Mouse (Mus musculus) erythroid progenitor cell, adult 5-6 weeks (primary cell): ENCODE results near the gene Pgap1. TPM values are rescaled to one million over a fixed set of nuclear protein-coding genes. Genes with fewer than 3 reads are reported as not detected.

Source experiments
- ATAC-seq: replicated peaks from 2 replicates; pipeline ENCODE4 v1.8.0; 2016; ENCODE audit warnings: moderate number of reproducible peaks, mild to moderate bottlenecking, moderate TSS enrichment, inconsistent platforms; ENCODE audit not compliant: poor library complexity, low FRiP score, severe bottlenecking
- total RNA-seq, 2 experiments: library from RNA; stranded (forward) in 1 of 2; stranded (reverse) in 1 of 2; fragments of 150-400 nt in 1 of 2; fragments of 186-747, 209-891 nt in 1 of 2; gene quantifications; 2 replicates each; pipeline versions ENCODE4 v1.2.3 to v1.2.4; 2015 to 2017; ENCODE audit warnings: low replicate concordance in 2 of 2

Gene Pgap1
- total RNA-seq (2015; ENCODE audit: low replicate concordance) (2.5 and 9.2 TPM in 2 replicates), total RNA-seq (2017; ENCODE audit: low replicate concordance) (1.2 and 2.6 TPM in 2 replicates)

DNA sequence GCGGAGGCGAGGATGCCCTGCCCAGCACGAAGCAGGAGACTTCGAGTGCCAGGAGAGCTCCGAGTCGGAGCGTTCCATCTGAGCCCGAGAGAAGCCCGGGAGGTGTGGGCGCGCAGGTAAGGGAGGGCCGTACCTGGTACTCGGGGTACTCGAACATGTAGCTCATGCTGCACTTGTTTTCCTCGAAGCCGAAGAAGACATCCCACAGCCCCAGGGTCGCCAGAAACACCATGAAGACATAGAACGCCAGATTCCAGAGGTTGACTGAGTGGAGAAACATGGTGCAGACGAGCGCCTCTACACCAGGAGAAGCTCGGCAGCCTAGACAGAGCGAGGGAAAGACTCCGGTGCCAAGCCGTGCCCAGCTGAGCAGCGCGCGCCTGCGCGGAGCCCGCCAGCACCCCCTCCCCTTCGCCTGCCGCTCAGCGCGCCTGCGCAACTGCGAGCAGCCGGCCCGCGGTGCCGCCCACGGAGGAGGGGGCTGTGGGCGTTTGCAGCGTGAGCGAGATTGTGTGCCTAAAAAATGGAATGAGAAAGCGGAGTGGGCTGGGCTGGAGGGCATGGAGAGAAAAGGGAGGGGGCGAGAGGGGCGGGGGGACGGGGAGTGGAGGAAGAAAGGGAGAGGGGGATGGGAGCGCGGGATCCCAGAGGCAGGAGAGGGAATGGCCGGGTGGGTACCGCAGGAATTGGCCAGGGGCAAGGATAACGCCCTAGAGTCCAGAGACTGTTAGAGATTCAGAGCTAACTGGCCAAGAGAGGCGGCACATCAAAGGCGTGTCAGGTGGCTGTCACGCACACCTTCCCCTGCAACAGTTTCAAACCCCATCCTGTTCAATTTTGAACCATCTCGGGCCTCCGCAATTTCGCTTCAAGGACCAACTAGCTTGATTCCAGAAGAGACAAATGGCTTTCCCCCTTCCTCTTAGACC is at the start of gene Pgap1:
TSS of gene Pgap1 (minus strand) at position 384 of the 929 bp plus-strand sequence.
- no peak for ATAC-seq

DNA sequence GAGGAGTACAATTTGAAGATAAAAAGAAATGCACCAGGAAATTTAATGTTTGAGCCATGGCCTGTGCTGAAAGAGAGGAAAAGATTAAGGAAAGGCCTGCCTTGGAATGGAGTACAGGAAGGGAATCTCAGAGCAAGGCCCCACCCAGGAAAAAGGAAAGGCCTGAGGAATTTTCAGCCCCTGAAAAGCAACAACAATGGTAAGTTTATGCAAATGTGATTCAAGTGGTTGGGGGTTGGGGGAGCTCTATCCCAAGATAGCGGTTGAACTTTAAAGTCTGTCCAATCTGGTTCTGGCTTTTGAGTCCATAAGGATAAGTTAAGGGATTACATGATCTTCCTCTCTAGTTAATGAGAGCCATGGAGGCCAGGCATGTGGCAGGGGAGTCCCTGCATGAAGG is 49.5 kb upstream of the Pgap1 start:
- ATAC-seq, result no peak

DNA sequence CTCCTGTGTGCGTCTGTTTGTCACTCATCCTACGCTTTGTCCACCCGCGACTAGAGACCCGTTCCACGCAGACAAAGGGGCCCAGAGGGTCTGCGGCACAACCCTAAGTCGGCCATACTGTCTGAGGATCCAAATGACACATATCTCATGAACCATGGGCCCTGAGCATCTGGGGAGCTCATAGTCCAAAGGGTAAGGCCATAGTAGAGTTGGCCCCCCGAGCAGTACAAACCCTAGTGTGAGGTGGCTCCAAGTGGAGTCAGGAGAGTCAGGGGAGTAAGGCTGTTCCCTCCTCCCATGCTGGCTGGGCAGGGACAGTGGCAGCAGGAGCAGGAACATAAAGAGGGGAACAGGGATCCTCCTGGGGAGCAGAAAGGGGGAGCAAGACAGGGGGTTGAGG is 44.2 kb upstream of the Pgap1 start:
- ATAC-seq, result no peak

DNA sequence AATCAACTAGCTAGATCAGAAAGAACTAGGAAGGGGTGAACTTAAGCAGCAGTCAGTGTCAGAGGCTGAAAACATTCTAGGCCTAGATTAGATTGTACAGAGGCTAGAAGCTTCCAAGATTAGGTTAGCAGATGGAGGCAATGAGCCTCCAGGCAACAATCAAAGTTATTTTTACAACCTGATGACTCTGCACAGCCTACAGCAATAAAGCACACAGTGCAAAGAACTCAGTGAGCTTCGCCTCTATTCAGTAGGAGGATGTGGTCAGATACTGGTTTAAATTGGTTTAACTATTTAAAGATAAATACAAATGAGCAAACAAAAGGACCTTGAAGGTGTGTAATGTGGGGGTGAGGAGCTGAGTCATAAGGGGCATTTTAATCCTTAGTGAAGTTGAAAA is 42.8 kb upstream of the Pgap1 start:
- no peak for ATAC-seq

DNA sequence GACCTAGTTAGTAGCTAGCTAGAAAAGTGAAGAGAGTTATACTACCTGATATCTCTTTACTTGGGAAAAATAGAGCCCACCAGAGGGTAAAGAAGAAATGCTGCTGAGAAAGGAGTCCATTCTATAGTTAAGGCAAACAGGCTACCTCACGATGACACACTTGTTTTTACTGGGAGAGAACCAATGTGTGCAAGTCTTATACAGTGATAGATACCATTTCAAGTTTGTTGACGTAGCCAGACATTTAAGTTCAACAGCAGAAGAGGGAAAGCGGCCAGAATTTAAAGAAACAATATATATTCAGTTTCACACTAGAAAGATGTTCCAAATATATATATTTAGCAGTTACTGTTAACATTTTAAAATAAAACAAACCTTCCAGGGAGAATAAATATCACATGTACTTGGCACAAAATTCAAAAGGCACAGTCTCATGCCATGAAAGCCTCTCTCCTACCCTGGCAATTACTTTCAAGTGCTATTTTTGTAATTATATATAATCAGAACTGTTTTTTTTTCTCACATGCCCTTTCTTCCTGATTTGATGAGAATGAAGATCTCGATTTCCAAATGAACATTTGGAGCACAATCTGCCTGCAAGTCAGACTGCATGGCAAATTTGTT is 40.2 kb upstream of the Pgap1 start:
- ATAC-seq, result no peak

DNA sequence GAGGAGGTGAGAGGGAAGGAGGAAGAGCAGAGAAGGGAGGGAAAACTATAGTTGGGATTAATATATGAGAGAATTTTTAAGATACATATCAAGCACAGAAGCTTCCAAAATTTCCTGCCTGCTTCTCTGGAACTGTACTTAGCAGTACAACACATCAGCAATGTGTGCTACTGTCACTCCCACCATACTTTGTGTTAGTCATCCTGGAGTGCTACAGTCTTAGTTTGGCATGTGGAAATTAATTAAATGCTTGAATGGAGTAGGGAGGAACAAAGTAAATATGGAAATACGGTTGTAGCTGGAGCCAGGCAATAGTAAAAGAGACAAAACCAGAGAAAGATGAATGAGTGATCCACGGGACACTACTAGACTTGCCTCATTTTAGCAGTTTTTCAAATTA is 38.7 kb upstream of the Pgap1 start:
- no peak for ATAC-seq

DNA sequence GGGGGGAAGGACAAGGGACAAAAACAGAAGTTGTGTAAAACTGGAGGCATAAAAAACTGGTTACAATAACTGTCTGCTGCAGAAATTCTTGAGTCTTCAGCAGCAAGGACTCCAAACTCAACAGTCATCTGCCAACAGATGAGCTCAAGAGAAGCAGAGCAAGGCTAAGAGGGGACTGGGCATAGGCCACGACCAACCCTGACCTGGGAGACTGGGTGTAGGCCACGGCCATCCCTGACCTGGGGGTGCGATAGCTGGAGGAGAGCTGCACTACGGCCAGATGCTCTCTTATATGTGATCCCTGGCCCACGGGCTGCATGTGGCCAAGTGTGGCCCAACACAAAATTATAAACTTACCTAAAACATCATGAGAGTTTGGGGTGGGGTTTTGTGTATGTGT is 29.6 kb upstream of the Pgap1 start:
- no peak for ATAC-seq

DNA sequence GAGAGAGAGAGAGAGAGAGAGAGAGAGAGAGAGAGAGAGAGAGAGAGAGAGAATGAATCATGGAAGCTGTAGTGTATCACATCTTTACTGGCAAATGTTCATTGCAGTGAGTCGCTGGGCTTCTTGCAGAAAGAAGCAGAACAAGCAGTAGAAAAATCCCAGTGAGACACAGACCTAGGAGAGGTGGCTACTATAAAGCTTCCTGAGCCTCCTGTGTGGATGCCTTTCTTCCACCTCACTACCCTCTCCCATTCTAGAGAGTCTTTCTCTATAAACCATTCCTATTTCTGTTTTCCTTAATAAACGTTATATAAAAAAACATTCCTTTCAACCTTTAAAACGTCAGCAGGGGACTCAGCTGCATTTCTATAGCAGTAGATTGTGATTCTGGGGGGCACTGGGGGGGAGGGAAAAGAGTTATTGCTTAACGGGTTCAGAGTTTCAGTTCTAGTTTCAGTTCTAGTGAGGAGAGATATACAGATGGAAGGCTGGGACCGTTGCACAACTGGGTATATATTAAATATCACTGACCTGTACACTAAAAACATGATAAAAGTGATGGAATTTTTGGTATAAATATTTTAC is 28.6 kb upstream of the Pgap1 start:
- ATAC-seq, result no peak

DNA sequence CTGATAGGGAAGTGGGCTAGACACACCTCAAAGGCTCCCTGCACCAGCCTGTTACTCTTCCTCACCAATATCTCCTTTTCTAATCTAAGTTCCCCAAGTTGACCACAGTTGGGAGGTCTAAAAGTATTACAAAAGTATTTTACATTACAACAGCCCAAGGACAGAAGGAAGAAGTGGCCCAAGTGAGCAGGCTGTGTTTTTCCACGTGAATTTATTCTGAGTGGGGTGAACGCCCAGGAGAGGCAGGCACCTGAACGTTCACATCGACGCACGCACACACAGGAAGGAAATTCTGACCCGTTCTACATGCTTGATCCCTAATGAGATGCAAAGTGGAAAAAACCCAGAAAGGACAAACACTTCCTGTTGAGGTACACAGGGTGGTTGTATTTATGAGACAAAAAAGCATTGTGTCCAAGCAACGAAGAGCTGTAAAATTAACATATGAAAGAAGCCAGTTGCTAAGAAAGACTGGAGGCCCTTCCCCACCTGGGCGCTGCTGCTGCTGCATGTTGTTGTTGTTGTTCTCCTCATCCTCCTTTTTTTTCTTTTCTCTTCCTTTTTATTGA is 27.9 kb upstream of the Pgap1 start:
- no peak for ATAC-seq

DNA sequence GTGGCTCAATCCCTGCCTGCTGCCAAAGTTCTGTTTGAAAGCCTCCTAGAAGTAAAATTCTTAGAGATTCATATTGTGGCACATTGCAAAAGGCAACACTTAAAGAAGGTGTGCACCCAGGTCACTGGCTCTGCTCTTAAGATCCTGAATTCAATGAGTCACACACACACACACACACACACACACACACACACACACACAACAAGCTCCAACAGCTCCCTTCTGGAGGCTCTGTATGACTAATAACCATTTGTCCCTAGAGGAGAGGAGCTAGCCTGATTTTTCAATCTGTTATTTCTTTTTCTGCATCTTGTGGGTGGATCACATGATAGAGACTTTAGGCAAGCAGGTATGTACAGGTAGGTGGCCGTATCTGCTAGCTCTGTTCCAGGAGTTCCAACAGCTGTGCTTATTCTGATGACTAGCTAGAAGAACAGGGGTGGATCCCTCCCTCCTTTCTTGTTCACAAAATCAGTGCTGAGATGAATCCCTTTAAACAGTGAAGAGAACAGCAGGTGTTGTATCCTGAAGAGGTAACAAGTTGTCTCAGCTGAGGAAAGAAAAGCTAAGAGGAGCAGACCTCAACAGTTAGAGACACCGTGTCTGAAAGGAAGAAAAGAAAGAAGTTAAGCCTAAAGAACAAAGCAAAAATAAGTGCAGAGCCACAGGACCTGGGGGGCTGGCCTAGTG is 27.2 kb upstream of the Pgap1 start:
- no peak for ATAC-seq

DNA sequence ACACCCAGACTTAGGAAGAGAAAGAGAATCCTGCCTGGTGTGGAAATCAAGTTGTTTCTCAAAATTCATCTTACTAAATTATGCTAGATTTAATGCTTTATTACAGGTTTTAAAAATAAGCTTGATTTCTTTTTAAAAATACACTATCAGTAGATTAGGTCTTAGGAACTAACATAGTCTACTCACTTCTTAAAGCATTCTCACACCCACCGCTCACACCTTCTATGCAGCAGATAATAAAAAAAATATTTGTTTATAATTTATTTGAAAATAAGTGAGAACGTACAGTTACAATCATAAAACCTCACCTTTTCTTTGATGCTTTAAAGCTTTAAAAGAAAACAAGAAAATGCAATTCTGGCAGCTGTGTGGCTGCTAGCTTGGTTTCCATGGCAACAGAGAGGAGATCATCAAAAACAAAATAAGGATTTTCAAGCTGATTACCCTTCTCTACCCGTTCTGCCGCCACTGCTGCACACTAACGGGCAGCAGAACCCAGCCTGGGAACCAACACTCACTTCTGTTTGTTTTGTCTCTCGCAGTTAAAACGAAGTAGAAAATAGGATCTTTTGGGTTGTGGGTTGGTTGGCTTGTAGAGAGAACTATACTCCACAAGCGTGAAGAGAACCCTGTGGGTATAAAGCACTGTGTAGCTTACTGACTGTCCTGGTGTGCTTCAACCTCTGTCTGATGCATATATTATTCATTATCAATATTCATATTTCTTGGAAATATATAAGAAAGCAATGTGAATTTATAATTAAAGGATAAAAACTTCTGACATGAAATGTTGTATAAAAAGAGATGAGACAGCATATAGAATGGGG is 21.1 kb upstream of the Pgap1 start:
- ATAC-seq, result no peak

DNA sequence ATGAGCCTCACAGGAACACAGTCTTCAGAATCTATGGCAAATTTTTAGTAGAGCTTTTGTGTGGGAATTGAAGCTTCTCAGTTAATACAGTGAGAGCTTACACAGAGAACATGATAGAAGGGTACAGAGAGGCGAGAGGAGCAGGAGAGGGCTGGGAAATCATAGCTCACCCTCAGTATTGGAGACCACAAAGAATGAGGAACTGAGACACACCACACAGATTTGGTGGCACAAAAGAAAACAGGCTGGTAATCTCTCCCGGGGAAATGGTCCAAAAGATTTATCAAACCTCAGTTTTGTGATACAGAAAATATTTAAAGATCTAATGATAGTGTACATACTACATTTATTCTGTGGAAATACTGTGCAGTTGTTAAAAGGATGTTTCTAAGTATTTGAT is 11.6 kb upstream of the Pgap1 start:
- no peak for ATAC-seq

DNA sequence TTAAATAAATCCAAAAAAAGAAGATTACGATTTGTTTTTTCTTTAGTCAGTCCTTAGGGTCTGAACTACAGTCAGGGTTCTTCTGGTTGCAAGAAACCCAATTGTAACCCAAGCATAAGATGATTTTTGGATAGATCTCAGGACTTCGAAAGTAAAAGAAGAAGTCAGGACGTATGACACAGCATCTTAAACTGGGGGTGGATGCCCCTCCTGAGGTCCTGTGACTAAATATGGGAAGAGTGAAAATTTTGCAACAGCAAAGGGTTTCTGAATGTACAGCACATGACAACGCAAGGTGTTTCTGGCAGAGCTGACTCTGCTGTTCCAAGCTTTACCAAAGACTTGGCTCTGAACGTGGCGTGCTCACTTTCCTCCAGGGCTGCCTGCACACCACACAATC is 6.4 kb upstream of the Pgap1 start:
- no peak for ATAC-seq

DNA sequence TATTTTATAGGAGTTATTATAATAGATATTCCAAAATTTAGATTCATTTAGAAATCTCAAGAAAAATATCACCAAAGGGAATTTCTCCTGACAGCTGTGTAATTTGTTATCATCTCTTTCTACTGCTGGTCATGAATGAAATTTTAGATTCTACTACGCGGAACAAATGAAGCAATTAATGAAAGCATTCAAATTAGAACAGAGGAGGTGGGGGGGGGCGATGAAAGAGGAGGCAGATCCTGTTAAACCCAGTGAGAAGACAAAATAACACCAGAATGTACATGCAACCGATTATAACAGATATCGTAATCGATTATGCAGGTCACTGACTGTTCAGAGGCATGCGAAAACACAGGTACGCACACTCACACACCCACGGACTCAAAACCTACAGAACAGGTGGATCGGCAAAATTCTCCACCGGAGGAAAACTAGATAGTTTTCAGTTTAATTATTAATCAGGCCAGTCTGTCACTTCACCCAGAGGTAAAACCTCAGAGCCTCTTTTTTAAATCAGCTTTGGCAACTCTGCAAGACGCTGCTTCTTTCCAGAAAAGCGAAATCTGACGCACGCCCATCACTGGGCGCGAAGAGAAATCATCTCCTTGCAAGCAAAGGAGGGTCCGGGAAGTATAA is 780 bp downstream of the Pgap1 start:
- ATAC-seq, result no peak

DNA sequence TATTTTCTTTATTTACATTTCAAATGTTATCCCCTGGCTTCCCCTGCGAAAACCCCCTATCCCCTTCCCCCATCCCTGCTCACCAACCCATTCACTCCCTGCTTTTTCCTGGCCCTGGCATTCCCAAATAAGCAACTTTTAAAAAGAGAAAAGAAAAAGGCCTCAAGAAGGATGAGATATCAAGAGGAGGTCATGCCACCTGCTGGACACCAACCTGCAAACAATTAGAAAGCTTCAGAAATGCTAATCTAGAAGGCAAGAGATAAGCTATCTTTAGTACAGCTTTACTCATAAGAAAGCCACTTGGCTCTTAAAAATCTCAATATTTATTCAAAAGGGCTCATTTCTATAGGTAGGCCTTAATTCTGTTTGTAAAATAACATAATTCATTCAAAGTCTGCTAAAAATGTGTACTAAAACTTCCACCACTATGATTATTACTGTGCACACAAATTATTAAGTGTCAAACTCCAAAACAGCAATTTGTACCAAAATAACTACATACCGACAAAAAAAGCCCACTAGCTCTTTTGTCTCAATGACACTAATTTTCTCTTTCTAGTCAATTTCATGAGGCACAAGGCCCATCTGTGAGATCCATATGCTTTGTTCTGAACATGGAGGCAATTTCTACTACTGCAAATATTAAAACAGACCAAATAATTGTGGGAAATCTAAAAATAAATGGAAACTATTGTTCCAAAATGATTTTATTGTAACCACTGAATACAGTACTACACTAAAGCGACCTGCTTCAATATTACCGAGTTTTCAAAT is 1.9 kb downstream of the Pgap1 start:
- ATAC-seq, result no peak

DNA sequence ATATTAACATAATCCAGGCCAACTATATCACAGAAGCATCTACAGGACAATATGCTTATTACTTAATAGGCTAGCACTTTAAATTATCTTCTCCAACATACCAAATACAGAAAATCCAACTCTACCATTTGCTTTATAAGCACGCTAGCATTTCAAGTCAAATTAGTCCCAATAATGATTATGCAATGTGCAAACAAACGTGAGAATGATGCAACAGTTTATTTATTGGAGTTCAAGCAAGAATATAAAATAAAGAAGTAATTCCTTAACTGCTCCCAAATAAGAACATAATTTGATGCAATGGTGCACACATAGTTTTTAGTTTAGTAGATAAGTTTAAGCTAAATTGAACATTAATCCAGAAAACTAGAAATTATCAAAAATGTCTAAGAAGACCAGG is 4.9 kb downstream of the Pgap1 start:
- no peak for ATAC-seq

DNA sequence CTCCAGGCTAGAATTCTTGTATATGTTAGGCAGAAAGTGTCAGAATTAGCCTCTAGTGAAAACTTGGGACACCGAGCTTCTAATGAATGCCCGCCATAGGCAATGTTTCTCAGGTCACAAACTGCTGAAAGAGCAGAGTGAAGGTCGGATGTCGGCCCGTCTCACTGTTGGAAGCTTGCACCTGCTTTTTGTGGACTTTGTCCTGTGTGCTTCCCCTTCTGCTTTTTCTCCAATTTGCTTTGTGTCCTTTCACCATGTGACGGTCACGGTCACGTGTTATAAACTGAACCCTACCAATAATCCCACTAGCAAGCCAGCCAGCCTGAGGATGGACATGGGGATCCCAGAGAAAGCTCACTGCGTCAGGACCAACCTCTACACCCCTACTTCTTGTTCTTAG is 12.3 kb downstream of the Pgap1 start:
- no peak for ATAC-seq

DNA sequence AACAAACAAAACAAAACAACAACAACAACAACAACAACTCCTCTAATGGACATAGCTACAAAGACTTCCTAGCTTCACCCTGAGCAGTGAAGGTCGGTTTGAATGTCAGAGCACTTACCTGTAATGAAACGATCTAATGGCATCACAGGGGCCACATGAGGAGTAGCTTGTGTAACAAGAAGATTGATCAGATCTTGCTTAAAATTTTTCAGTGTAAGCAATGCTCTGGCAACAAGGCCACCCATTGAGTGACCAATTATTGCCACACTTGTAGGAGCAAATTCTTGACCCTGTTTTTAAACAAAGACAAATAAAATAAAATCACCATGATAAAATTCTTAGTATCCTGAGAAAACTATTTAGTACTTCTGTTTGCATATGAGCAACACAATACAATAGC is 14.6 kb downstream of the Pgap1 start:
- no peak for ATAC-seq
